Mouse (Mus musculus) lung, embryonic 15.5 days (tissue): ENCODE measurements around the gene Sesn1. TPM values are rescaled to one million over a fixed set of nuclear protein-coding genes. Genes with fewer than 3 reads are reported as not detected.

ENCODE experiments used
- polyA plus RNA-seq: library from polyadenylated mRNA; unstranded; fragments of >200 nt; fragmentation: Nextera tagmentation; extraction: Ambion mirVana; gene quantifications from 2 replicates; pipeline ENCODE4 v1.2.1, GENCODE M21; 2015

Sesn1 gene
- polyA plus RNA-seq, 1 experiment from 2014 or later, result 33.2 TPM

Other genes starting within 250 kb of the Sesn1 start
- gene Ccdc162, start 93.3 kb upstream of the Sesn1 start, polyA plus RNA-seq, result 0.25 and 0.77 TPM in 2 replicates
- gene Cep57l1, start 64 bp upstream of the Sesn1 start, polyA plus RNA-seq, result 24.1 and 27.9 TPM in 2 replicates
- 1.8 and 1.9 TPM in 2 replicates for gene Armc2, start 208.5 kb downstream of the Sesn1 start, polyA plus RNA-seq